Mouse (Mus musculus) limb, embryonic 14.5 days (tissue): ENCODE measurements around the gene Ank. TPM values are rescaled to one million over a fixed set of nuclear protein-coding genes. Genes with fewer than 3 reads are reported as not detected.

ENCODE experiments used
- ATAC-seq: fragments of 200-750 bp; cut with Nextera tagmentation; 2 replicates; pipeline ENCODE4 v1.8.0; 2017; ENCODE audit warnings: low read depth, moderate number of reproducible peaks, moderate TSS enrichment; ENCODE audit not compliant: low FRiP score
- DNase-seq: peaks from one replicate; pipeline ENCODE4 v3.0.0-alpha.2; 2015; ENCODE audit warnings: low spot score
- H3K27ac ChIP-seq: fragments of 300-500 bp; sonication (generic); replicated peaks from 2 replicates; pipeline ENCODE4 v1.5.1; 2014; ENCODE audit warnings: low read depth, mild to moderate bottlenecking, low read length, moderate library complexity, mixed read lengths
- H3K27me3 ChIP-seq: fragments of 300-500 bp; sonication (generic); 2 replicates; pipeline ENCODE4 v1.6.1; 2014; ENCODE audit warnings: low read length, mixed read lengths; ENCODE audit not compliant: control insufficient read depth, insufficient read depth
- H3K36me3 ChIP-seq: fragments of 300-500 bp; sonication (generic); 2 replicates; pipeline ENCODE4 v1.6.1; 2014; ENCODE audit warnings: mild to moderate bottlenecking, low read length, moderate library complexity, mixed read lengths; ENCODE audit not compliant: control insufficient read depth, insufficient read depth
- H3K4me1 ChIP-seq: fragments of 300-500 bp; sonication (generic); 2 replicates; pipeline ENCODE4 v1.6.1; 2014; ENCODE audit warnings: antibody characterized with exemption, low read length, mixed read lengths; ENCODE audit not compliant: control insufficient read depth, insufficient read depth
- H3K4me2 ChIP-seq: fragments of 300-500 bp; sonication (generic); replicated peaks from 2 replicates; pipeline ENCODE4 v1.6.1; 2014; ENCODE audit warnings: low read depth, mild to moderate bottlenecking, low read length, moderate library complexity; ENCODE audit not compliant: severe bottlenecking
- H3K4me3 ChIP-seq: fragments of 300-500 bp; sonication (generic); replicated peaks from 2 replicates; pipeline ENCODE4 v1.5.1; 2014; ENCODE audit warnings: low read length
- H3K9ac ChIP-seq: fragments of 300-500 bp; sonication (generic); 2 replicates; pipeline ENCODE4 v1.6.1; 2014; ENCODE audit warnings: mild to moderate bottlenecking, low read depth, low read length, moderate library complexity; ENCODE audit not compliant: severe bottlenecking
- H3K9me3 ChIP-seq: fragments of 300-500 bp; sonication (generic); 2 replicates; pipeline ENCODE4 v1.6.1; 2016; ENCODE audit warnings: low read length; ENCODE audit not compliant: control insufficient read depth
- POLR2A ChIP-seq: fragments of 200-500 bp; IDR thresholded peaks from 2 replicates; pipeline ENCODE4 v1.8.0; 2012; ENCODE audit warnings: inconsistent platforms, mild to moderate bottlenecking, moderate library complexity, borderline replicate concordance; ENCODE audit not compliant: insufficient read depth, insufficient read length; ENCODE audit errors: extremely low read depth
- WGBS: fragments of 180-500 bp; shearing (Covaris S2); extraction: QIAGEN DNeasy Blood & Tissue Kit; methylation state at CpG from one replicate; pipeline ENCODE4 v1.1.7; 2014; 5-methylcytosine and 5-hydroxymethylcytosine counted together
- polyA plus RNA-seq, 2 experiments: library from polyadenylated mRNA; depleted of rRNA in 1 of 2; stranded (reverse) in 1 of 2; unstranded in 1 of 2; fragments of >200 nt; fragmentation: Nextera tagmentation in 1 of 2; extraction: Ambion mirVana in 1 of 2; gene quantifications; 2 replicates each; pipeline versions ENCODE4 v1.2.1 to v1.2.3; 2012 to 2014

Gene Ank
- polyA plus RNA-seq, 2 experiments = 12.3 to 19.4 TPM

DNA sequence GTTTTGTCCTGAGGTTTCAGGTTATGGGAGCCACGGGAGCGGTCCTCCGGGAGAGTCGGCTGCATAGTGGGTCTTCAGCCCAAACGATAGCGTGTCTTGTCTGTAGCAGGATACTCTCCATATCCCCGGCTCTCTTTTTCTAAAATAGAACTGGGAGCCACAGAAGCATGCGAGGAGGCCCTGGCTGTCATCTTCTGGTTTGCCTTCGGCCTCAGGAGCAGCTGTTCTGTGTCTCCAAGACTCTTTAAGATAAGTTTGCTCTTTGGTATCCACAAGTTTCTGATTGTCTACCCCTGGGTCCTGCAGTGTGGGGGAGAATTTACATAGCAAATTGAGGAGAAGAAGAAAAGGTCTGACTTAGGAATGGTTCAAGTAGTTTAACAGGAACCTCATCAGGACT lies 10.7 kb downstream of the Ank start:
- WGBS = 95% methylated on average over 9 of the region's 9 CpGs
- Histone ChIP-seq H3K9me3 (no peaks in the 10 kb centered on the region), H3K4me3 (no peak overlapping the region), H3K27ac (no peak overlapping the region), H3K36me3 (no peaks in the 10 kb centered on the region), H3K4me1 (no peaks in the 10 kb centered on the region), H3K4me2 (no peak overlapping the region), H3K27me3 (no peaks in the 10 kb centered on the region), H3K9ac (no peak overlapping the region)
- no peak for DNase-seq
- no peak for ATAC-seq
- TF ChIP-seq POLR2A = no peak

DNA sequence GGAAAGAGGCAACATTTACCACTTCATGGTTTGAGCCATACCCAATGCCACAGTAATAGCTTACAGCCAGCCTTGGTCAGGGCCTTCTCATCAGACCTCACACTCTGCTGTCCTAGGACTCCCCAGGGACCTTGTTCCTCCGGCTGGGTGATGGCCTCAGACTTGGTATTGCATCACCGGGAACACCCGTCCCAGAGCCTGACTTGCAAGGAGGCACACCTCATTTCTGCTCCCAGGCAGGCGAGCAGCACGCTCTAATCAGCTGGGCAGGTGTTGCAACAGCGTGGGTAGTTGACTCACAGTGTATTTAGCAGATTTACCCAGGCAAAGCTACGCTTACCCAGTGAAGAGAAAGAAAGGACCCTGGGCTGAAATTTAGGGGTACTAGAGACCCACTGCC lies 11.2 kb downstream of the Ank start:
- 81% methylated on average over 7 of the region's 7 CpGs for WGBS
- no peaks in the 10 kb centered on the region for H3K9me3 ChIP-seq
- H3K27me3 ChIP-seq = no peaks in the 10 kb centered on the region
- H3K9ac ChIP-seq = no peak overlapping the region
- H3K36me3 ChIP-seq = no peaks in the 10 kb centered on the region
- no peak for ATAC-seq
- no peak for TF ChIP-seq POLR2A
- H3K4me2 ChIP-seq = no peak overlapping the region
- DNase-seq = no peak
- no peak overlapping the region for H3K4me3 ChIP-seq
- H3K27ac ChIP-seq = no peak overlapping the region
- no peaks in the 10 kb centered on the region for H3K4me1 ChIP-seq

DNA sequence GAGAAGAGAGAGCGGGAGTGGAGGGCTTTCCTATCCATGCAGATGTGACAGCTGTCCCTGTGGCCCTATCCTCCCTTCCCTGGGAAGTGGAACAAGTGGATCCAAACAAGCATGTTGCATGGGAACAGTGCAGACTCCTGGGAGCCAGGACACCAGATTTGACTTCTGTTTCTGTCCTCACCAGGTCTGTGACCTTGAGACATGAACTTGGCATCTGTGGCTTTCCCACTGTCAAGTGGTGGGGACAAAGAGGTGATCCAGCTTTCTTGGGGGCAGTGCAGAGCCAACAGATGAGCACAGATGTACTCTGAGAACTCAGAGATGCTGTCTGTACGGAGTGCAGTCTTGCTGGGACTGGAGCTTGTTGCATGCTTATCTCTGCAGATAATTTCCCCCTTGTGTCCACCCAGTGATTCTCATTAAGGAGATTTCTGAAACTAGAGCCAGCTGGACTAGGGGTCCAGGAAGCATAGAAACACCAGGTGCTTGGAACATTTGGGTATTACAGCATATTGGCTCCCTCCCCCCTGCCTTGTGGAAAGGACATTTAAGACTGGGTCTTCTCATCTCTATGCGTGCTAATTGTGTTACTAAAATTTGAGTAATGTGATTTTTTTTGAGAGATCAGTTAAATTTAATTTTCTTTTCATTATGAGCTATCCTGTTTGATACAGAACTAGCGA lies 14.0 kb downstream of the Ank start:
- no peak for DNase-seq
- H3K4me1 ChIP-seq = peaks cover 4% of the 10 kb centered on the region
- ATAC-seq = no peak
- WGBS = 80% methylated on average over 4 of the region's 4 CpGs
- H3K4me3 ChIP-seq = no peak overlapping the region
- H3K27me3 ChIP-seq = no peaks in the 10 kb centered on the region
- no peak overlapping the region for H3K9ac ChIP-seq
- H3K9me3 ChIP-seq = no peaks in the 10 kb centered on the region
- H3K27ac ChIP-seq = no peak overlapping the region
- TF ChIP-seq POLR2A = no peak
- H3K4me2 ChIP-seq = no peak overlapping the region
- no peaks in the 10 kb centered on the region for H3K36me3 ChIP-seq

DNA sequence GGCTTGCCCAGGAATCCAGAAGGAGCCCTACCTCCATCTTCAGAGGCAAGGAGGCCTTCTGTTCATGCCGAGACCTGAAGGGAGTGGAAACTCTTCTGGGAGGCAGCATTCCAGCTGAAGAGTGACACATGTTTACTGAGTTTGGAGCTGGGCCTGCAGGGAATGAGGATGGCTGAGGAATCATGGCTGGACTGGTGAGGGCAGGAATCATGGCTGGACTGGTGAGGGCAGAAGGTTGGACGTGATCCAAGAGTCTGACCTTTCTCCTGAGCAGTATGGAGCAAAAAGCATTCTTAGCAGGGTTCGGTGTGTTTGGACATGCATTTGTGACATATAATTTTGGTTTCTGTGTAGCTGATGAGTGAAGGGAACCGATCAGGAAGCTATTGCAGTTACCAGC lies 15.5 kb downstream of the Ank start:
- TF ChIP-seq POLR2A = no peak
- no peaks in the 10 kb centered on the region for H3K9me3 ChIP-seq
- peaks cover 19% of the 10 kb centered on the region for H3K4me1 ChIP-seq
- H3K4me2 ChIP-seq = no peak overlapping the region
- no peak overlapping the region for H3K4me3 ChIP-seq
- no peaks in the 10 kb centered on the region for H3K36me3 ChIP-seq
- no peaks in the 10 kb centered on the region for H3K27me3 ChIP-seq
- ATAC-seq (no peak), DNase-seq (no peak)
- WGBS = 72% methylated on average over 4 of the region's 4 CpGs
- no peak overlapping the region for H3K9ac ChIP-seq
- no peak overlapping the region for H3K27ac ChIP-seq

DNA sequence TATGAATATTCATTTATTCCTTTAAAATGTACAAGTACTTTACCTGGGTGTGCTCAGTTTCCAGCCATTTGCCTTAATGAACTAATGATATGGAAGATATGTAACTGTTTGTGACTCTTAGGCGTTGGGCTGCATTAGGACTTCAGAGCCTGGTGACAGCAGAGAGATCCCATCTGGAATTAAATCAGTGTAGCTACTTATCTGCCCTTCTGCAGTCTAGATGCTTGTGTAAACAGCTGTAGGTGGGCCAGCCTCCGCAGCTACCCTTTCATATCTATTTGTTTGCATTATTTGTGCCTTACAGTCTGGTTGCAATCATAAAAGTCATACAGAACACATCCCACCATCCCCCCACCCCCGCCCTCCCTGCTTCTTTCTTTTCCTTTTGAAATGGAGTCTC lies 16.7 kb downstream of the Ank start:
- no peaks in the 10 kb centered on the region for H3K9me3 ChIP-seq
- DNase-seq = no peak
- 79% methylated on average over 3 of the region's 3 CpGs for WGBS
- no peaks in the 10 kb centered on the region for H3K36me3 ChIP-seq
- H3K27ac ChIP-seq = no peak overlapping the region
- H3K4me2 ChIP-seq = no peak overlapping the region
- no peak for ATAC-seq
- TF ChIP-seq POLR2A = no peak
- H3K9ac ChIP-seq = no peak overlapping the region
- H3K4me3 ChIP-seq = no peak overlapping the region
- H3K4me1 ChIP-seq = peaks cover 21% of the 10 kb centered on the region
- H3K27me3 ChIP-seq = no peaks in the 10 kb centered on the region
